8 mouse cellular contexts compared by ENCODE assay signal in genomic region chr13:74349566-74350434, GRCm38 (mm10). TPM values are rescaled to one million over a fixed set of nuclear protein-coding genes. Genes with fewer than 3 reads are reported as not detected.
DNase-seq lines count a peak whose midpoint lies in the region; ATAC-seq lines count a peak whose summit lies in the region.

Gene Sdha, minus strand, starts transcription at chr13:74350280.
Gene Ccdc127, plus strand, starts transcription at chr13:74350309.

- H3K27me3 ChIP-seq in hindbrain, embryonic 12.5 days = no peaks in the 10 kb centered on the region

- H3K9me3 ChIP-seq in hindbrain, embryonic 12.5 days (replicated peaks) = no peaks in the 10 kb centered on the region

- H3K27ac ChIP-seq in hindbrain, embryonic 12.5 days = peak within 1 kb of the TSS; percentile 64

- H3K4me1 ChIP-seq in hindbrain, embryonic 12.5 days = peaks cover 13% of the 10 kb centered on the region

- ATAC-seq in hindbrain, embryonic 12.5 days (ENCODE audit: low FRiP score) = peak; percentile 99

- 2% methylated on average over 57 of the region's 57 CpGs for WGBS in hindbrain, embryonic 12.5 days

- peak within 1 kb of the TSS; percentile 82 for H3K9ac ChIP-seq in hindbrain, embryonic 12.5 days

- DNase-seq in Muller cell, postnatal 12 days (ENCODE audit: inconsistent ontology term) = peak; percentile 96
- peak; percentile 96 for DNase-seq in cerebellum, adult 9-11 months
- DNase-seq in frontal cortex, postnatal 10 days (ENCODE audit: low spot score in 2 of 2) = peak; percentile 89 to 95
- DNase-seq in layer of hippocampus, postnatal 14 days (ENCODE audit: low spot score in 2 of 2) = peak; percentile 96 to 98
- peak; percentile 96 for DNase-seq in lung, postnatal 14 days
- peak; percentile 96 for DNase-seq in retina, adult 2 months (ENCODE audit: low read depth, low spot score)
- peak; percentile 96 for DNase-seq in thymus, postnatal 36 days

- peaks cover 13% of the 10 kb centered on the region for H3K36me3 ChIP-seq in hindbrain, embryonic 12.5 days

- H3K4me2 ChIP-seq in hindbrain, embryonic 12.5 days (replicated peaks) = peak within 1 kb of the TSS; percentile 76

- H3K4me3 ChIP-seq in hindbrain, embryonic 12.5 days = peak within 1 kb of the TSS; percentile 76

RNA-seq across cellular contexts. Expression of gene Sdha, which starts in this region (rescaled TPM):
- polyA plus RNA-seq in hindbrain, embryonic 12.5 days (2016; fragmentation: Nextera tagmentation; extraction: Ambion mirVana) = 213 and 222 TPM in 2 replicates
- 100 to 1,000 TPM; 280 to 283 TPM for total RNA-seq in layer of hippocampus, postnatal 14 days (2021)

RNA-seq across cellular contexts. Expression of gene Ccdc127, which starts in this region (rescaled TPM):
- polyA plus RNA-seq in hindbrain, embryonic 12.5 days (2016; fragmentation: Nextera tagmentation; extraction: Ambion mirVana) = 57.9 and 64.7 TPM in 2 replicates
- 10 to 100 TPM; 63.4 to 74.2 TPM for total RNA-seq in layer of hippocampus, postnatal 14 days (2021)

Comparison
In these comparisons a context has a peak if more than half of its experiments do, and no peak if none do; other contexts are left out.
1. Peak in every context shown above with its lines: DNase-seq, ATAC-seq, H3K4me3 ChIP-seq and H3K27ac ChIP-seq.